Mouse (Mus musculus) heart, adult 2 months (tissue): Measurements from ENCODE around the gene Opa3.
A peak's percentile ranks its signal among the peaks of the same experiment; 100 is the strongest.

Source experiments
- CTCF ChIP-seq: fragments of 200-600 bp; IDR thresholded peaks from 2 replicates; pipeline ENCODE4 v1.8.1; 2022; ENCODE audit warnings: antibody characterized with exemption, mild to moderate bottlenecking, moderate library complexity
- POLR2A ChIP-seq: fragments of 200-500 bp; IDR thresholded peaks from 2 replicates; pipeline ENCODE4 v1.6.1; 2011; ENCODE audit warnings: mild to moderate bottlenecking, low read depth, low read length, control low read depth; ENCODE audit not compliant: insufficient read depth

DNA sequence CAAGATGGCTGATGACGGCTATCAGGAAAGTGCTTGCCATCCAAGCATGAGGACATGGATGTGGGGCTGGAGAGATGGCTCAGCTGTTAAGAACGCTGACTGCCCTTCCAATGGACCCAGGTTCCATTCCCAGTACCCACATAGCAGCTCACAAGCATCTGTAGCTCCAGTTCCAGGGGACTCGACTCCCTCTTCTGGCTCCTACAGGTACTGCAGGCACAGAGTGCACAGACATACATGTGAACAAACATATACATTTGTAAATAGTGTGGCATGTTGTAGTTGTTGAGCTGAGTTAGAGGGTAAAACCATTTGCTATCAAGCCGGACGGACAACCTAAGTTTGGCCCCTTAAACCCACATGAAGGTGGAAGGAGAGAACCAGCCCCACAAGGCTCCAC lies 18.1 kb upstream of the Opa3 start:
- TF ChIP-seq CTCF: peak; percentile 50
- TF ChIP-seq POLR2A: no peak
